Mouse (Mus musculus) midbrain, embryonic 13.5 days (tissue): Measurements from ENCODE around the gene Mark2. TPM values are rescaled to one million over a fixed set of nuclear protein-coding genes. Genes with fewer than 3 reads are reported as not detected.
A peak's percentile ranks its signal among the peaks of the same experiment; 100 is the strongest.

ENCODE experiments used
- ATAC-seq: fragments of 200-750 bp; cut with Nextera tagmentation; 2 replicates; pipeline ENCODE4 v1.8.0; 2017; ENCODE audit warnings: mild to moderate bottlenecking, moderate TSS enrichment, moderate library complexity
- H3K27ac ChIP-seq: fragments of 300-500 bp; sonication (generic); 2 replicates; pipeline ENCODE4 v1.5.1; 2015; ENCODE audit warnings: inconsistent platforms, mild to moderate bottlenecking, moderate library complexity
- H3K27me3 ChIP-seq: fragments of 300-500 bp; sonication (generic); 2 replicates; pipeline ENCODE4 v1.6.1; 2015; ENCODE audit warnings: mild to moderate bottlenecking, inconsistent platforms
- H3K36me3 ChIP-seq: fragments of 300-500 bp; sonication (generic); 2 replicates; pipeline ENCODE4 v1.6.1; 2015; ENCODE audit warnings: mild to moderate bottlenecking, inconsistent platforms
- H3K4me1 ChIP-seq: fragments of 300-500 bp; sonication (generic); replicated peaks from 2 replicates; pipeline ENCODE4 v1.6.1; 2015; ENCODE audit warnings: inconsistent platforms
- H3K4me2 ChIP-seq: fragments of 300-500 bp; sonication (generic); replicated peaks from 2 replicates; pipeline ENCODE4 v1.6.1; 2015; ENCODE audit warnings: moderate library complexity, mild to moderate bottlenecking, inconsistent platforms
- H3K4me3 ChIP-seq: fragments of 300-500 bp; sonication (generic); replicated peaks from 2 replicates; pipeline ENCODE4 v1.5.1; 2015; ENCODE audit warnings: mild to moderate bottlenecking, inconsistent platforms
- H3K9ac ChIP-seq: fragments of 300-500 bp; sonication (generic); replicated peaks from 2 replicates; pipeline ENCODE4 v1.6.1; 2015; ENCODE audit warnings: mild to moderate bottlenecking, inconsistent platforms
- H3K9me3 ChIP-seq: fragments of 300-500 bp; sonication (generic); 2 replicates; pipeline ENCODE4 v1.6.1; 2016; ENCODE audit warnings: mild to moderate bottlenecking, inconsistent platforms
- WGBS: fragments of 180-500 bp; shearing (Covaris S2); methylation state at CpG from one replicate; pipeline ENCODE4 v1.1.7; 2015; 5-methylcytosine and 5-hydroxymethylcytosine counted together
- polyA plus RNA-seq: library from polyadenylated mRNA; unstranded; fragments of >200 nt; fragmentation: Nextera tagmentation; extraction: Ambion mirVana; gene quantifications from 2 replicates; pipeline ENCODE4 v1.2.1, GENCODE M21; 2015

Gene Mark2
- polyA plus RNA-seq, 1 experiment from 2014 or later, result 47.1 TPM

DNA sequence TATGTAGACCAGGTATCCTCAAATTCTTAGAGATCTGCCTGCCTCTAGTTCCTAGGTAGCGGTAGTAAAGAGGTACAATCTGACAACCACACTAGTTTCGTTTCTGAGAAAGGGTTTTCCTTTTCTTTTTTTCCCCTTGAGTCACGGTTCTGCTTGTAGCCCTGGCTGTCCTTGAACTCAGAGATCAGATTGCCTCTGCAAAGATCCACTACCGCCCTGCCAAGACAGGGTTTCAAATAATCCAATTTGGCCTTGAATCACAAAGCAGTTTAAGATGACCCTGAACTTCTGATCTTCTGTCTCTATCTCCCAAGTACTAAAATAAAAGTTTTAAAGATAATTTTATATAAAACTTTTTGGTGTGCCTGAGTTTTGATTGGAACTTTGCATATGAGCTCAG is 23.9 kb downstream of the Mark2 start:
- H3K9ac ChIP-seq, result no peak overlapping the region

DNA sequence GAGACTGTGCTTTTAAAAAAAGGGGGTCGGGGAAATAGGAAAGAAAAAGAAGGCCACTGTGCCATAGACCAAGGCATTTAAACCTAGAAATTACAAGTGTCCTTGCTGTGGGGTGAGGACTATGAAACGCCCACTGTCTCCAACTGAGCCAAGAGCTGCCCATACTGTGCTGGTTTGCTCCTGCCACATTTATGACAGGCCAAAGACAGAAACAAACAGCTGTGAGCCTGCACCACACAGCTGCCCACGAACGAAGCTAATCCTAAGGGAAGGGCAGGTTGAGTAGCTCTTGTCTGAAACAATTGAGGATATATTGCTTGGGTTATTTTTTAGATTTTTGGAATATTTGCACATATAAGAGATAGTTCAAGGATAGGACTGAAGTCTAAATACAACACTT is 24.8 kb downstream of the Mark2 start:
- Histone ChIP-seq H3K4me3 (no peak overlapping the region), H3K9me3 (no peaks in the 10 kb centered on the region), H3K4me1 (peaks cover 11% of the 10 kb centered on the region), H3K27ac (no peak overlapping the region), H3K27me3 (no peaks in the 10 kb centered on the region), H3K4me2 (no peak overlapping the region), H3K9ac (no peak overlapping the region), H3K36me3 (no peaks in the 10 kb centered on the region)
- ATAC-seq, result no peak
- WGBS, result 89% methylated on average over 4 of the region's 4 CpGs

More for the DNA sequence above, 23.9 kb downstream of the Mark2 start:
- no peak overlapping the region for H3K4me2 ChIP-seq
- no peaks in the 10 kb centered on the region for H3K27me3 ChIP-seq
- ATAC-seq, result no peak
- no peaks in the 10 kb centered on the region for H3K36me3 ChIP-seq
- WGBS, result 91% methylated on average over 4 of the region's 4 CpGs
- H3K4me1 ChIP-seq, result peaks cover 9% of the 10 kb centered on the region
- H3K27ac ChIP-seq, result no peak overlapping the region
- H3K4me3 ChIP-seq, result no peak overlapping the region
- no peaks in the 10 kb centered on the region for H3K9me3 ChIP-seq

DNA sequence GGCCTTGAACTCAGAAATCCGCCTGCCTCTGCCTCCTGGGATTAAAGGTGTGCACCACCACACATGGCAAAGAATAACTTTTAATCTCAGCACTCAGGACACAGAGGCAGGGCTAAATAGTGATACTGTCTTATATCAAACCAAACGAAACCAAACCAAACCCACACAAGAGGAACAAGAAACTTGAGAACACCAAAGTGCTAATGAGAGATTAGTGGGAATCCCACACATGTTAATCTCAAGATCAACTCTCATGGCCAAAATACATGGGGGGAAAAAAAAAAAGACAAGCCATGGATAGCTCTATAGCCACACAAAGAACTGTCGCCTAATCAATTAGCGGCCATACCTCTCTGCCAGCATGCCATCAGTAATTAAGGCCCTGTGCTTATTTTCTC is 26.1 kb downstream of the Mark2 start:
- Histone ChIP-seq H3K27me3 (no peaks in the 10 kb centered on the region), H3K4me3 (no peak overlapping the region), H3K4me2 (no peak overlapping the region), H3K36me3 (no peaks in the 10 kb centered on the region), H3K9me3 (no peaks in the 10 kb centered on the region), H3K4me1 (peaks cover 23% of the 10 kb centered on the region), H3K9ac (no peak overlapping the region), H3K27ac (no peak overlapping the region)
- WGBS, result 83% methylated on average over 4 of the region's 4 CpGs
- no peak for ATAC-seq

DNA sequence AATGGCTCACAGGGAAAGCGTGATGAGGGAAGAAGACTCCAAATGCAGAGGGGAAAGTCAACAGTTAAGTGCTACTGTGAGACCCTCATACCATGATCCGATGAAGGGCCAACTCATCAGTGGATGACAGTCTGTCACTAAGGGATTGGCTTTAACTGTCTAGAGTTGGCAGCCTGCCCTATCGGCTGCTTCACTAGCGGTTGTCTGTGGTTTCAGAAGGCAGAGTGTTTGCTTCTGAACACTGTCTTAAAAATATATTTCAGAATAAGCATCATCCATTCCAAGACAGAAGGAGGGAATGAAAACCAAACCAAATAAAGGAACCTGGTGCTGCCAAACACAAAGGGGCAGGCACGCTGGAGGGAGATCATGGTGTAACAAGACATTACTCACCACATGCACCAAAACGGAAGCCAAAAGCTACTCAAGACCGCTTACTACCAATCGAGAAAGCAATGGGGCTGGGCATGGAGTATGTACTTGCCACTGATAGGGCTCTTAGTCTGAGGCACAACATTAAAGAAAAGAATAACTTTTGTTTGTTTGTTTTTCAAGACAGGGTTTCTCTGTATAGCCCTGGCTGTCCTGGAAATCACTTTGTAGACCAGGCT is 26.6 kb downstream of the Mark2 start:
- no peak overlapping the region for H3K4me3 ChIP-seq
- H3K36me3 ChIP-seq, result no peaks in the 10 kb centered on the region
- H3K4me2 ChIP-seq, result no peak overlapping the region
- H3K27ac ChIP-seq, result no peak overlapping the region
- peaks cover 28% of the 10 kb centered on the region for H3K4me1 ChIP-seq
- H3K9ac ChIP-seq, result no peak overlapping the region
- no peak for ATAC-seq
- H3K27me3 ChIP-seq, result no peaks in the 10 kb centered on the region
- H3K9me3 ChIP-seq, result no peaks in the 10 kb centered on the region
- WGBS, result 89% methylated on average over 8 of the region's 8 CpGs

DNA sequence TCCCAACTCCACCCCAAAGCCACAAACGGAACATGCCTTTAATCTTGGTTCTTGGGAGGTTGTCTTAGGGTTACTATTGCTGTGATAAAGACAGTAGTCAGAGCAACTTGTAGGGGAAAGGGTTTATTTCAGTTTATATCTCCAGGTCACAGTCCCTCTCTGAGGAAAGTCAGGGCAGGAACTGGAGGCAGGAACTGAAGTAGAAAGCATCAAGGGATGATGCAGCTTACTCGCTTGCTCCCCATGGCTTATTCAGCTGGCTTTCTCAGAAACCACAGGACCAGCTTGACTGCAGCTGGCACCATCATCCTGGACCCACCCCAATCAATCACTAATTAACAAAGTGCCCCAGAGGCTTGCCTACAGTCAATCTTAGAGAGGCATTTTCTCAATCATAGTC is 28.0 kb downstream of the Mark2 start:
- 86% methylated on average over 2 of the region's 2 CpGs for WGBS

DNA sequence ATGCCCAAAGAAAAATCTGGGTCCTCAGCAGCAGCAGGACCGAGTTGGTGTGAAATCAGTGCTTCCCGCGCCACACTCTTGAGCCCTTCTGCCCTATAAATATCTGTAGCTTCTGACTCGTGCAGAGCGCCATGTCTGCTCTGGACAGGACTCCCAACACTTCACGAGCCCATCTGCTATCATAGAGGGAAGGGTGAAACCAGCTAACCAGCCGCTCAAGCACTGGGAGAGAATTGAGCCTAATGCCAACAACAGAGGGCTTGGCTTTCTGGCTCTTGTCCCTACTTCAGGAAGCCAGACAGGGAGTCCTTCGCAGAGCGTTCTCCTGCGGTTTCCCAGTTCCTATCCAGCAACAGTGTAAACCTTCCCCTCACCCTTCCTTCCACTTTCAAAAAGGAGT is 30.4 kb downstream of the Mark2 start:
- Histone ChIP-seq H3K9me3 (no peaks in the 10 kb centered on the region), H3K4me1 (peaks cover 58% of the 10 kb centered on the region), H3K27ac (peak overlapping the region; percentile 30; the same call in 1 of the 2 replicates), H3K27me3 (no peaks in the 10 kb centered on the region), H3K9ac (no peak overlapping the region), H3K4me3 (no peak overlapping the region), H3K36me3 (no peaks in the 10 kb centered on the region), H3K4me2 (no peak overlapping the region)
- 38% methylated on average over 10 of the region's 10 CpGs for WGBS
- ATAC-seq, result no peak

More for the DNA sequence above, 28.0 kb downstream of the Mark2 start:
- peaks cover 38% of the 10 kb centered on the region for H3K4me1 ChIP-seq
- no peak overlapping the region for H3K27ac ChIP-seq
- H3K4me2 ChIP-seq, result no peak overlapping the region
- no peak for ATAC-seq
- H3K9me3 ChIP-seq, result no peaks in the 10 kb centered on the region
- no peak overlapping the region for H3K4me3 ChIP-seq
- no peaks in the 10 kb centered on the region for H3K27me3 ChIP-seq
- H3K9ac ChIP-seq, result no peak overlapping the region
- H3K36me3 ChIP-seq, result no peaks in the 10 kb centered on the region

DNA sequence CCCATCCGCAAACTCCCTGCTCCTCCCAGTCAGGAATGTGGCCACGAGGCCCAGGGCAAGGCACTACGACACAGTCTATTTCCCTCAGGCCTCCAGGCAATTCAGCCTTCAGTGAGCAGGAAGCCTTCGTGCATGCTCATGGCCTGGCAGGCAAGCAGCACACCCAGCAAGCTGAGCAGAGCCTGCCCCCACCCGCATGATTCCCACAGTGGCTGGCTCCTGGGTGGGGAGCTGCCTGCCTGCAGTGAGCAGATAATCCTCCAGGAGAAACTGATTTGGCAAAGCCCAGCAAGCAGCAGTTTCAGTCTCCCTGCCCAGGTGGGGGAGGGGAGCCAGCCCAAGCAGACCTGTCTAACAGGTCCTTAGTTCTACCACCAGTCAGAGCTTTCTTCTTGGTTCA is 31.0 kb downstream of the Mark2 start:
- Histone ChIP-seq H3K27me3 (no peaks in the 10 kb centered on the region), H3K27ac (no peak overlapping the region), H3K36me3 (peaks cover 2% of the 10 kb centered on the region; the same call in 1 of the 2 replicates), H3K4me3 (no peak overlapping the region), H3K4me1 (peaks cover 55% of the 10 kb centered on the region), H3K4me2 (no peak overlapping the region), H3K9me3 (no peaks in the 10 kb centered on the region), H3K9ac (0 out of 2 replicates have a peak overlapping the region, but pooled peaks have one; percentile 28)
- WGBS, result 21% methylated on average over 5 of the region's 5 CpGs
- ATAC-seq, result no peak

DNA sequence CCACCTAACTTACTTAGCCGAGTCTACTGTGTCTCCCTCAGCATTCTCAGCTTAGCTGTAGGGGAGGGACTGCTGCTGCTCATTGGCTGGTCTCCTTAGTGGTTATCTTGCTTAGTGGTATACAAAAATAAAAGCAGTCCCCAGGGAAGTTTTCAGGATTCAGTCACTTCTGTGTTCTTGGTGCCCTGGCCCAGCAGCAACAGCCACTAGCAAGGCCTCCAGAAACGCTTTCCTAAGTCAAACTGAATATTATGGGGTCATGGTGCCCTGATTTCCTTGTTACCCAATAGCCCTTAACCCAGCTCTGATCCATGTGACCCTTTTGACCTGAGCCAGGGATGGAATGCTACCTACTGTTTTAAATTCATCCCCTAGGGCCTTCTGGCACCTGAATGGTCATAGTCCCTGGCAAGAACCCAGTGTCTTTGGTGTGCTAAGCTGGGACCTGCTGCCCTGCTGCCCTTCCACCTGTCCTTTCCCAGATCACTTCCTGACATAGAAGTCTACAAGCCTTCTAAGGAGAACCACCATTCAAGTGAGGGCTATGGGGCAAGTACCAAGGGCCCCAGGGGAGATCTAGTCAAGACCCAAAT is 31.8 kb downstream of the Mark2 start:
- WGBS, result 68% methylated on average over 2 of the region's 2 CpGs
- H3K9me3 ChIP-seq, result no peaks in the 10 kb centered on the region
- H3K27ac ChIP-seq, result no peak overlapping the region
- H3K27me3 ChIP-seq, result no peaks in the 10 kb centered on the region
- no peak for ATAC-seq
- H3K4me3 ChIP-seq, result no peak overlapping the region
- no peak overlapping the region for H3K9ac ChIP-seq
- H3K36me3 ChIP-seq, result peaks cover 2% of the 10 kb centered on the region; the same call in 1 of the 2 replicates
- H3K4me1 ChIP-seq, result peaks cover 50% of the 10 kb centered on the region
- H3K4me2 ChIP-seq, result no peak overlapping the region

DNA sequence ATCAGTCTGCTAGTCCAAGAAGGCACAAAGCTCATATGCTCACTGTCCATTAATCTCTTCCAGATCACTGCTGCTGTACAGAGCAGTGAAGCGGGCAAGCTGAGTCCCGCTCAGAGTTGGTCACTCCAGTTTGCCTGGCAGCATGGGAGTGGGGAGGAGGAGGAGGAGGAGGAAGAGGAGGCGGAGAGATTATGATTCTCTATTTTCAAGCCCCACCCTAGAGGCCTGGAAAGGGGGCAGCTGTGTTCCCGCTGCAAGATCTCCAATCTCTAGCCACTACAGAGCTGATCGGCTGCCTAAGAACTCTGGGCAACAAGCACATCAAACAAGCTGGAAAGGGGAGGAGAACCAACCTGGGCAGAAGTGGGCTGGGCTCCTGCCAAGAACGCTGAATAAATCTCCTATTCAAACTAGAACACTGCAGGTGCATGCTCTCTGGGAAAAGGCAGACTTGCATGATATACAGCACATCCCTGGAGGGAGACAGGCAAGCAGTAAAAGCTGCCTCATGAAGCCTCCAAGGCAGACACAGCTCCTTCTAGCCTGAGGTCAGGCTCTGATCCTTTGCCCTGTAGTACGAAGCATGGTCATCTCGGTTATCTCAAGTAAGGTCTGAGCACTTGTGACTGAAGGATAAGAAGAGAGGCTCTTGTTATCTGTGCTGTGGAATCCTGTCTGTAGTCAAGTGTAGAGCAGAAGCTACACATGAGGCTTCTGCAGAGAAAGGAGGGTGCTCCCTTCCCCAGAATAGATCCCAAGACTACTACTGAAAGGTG is 33.5 kb downstream of the Mark2 start:
- peaks cover 50% of the 10 kb centered on the region for H3K4me1 ChIP-seq
- H3K9ac ChIP-seq, result no peak overlapping the region
- H3K36me3 ChIP-seq, result peaks cover 2% of the 10 kb centered on the region; the same call in 1 of the 2 replicates
- H3K27me3 ChIP-seq, result no peaks in the 10 kb centered on the region
- 0 out of 2 replicates have a peak, but pooled peaks have one; percentile 34 for ATAC-seq
- 57% methylated on average over 8 of the region's 8 CpGs for WGBS
- H3K4me2 ChIP-seq, result no peak overlapping the region
- no peaks in the 10 kb centered on the region for H3K9me3 ChIP-seq
- peak overlapping the region; percentile 31; the same call in 1 of the 2 replicates for H3K27ac ChIP-seq
- no peak overlapping the region for H3K4me3 ChIP-seq

DNA sequence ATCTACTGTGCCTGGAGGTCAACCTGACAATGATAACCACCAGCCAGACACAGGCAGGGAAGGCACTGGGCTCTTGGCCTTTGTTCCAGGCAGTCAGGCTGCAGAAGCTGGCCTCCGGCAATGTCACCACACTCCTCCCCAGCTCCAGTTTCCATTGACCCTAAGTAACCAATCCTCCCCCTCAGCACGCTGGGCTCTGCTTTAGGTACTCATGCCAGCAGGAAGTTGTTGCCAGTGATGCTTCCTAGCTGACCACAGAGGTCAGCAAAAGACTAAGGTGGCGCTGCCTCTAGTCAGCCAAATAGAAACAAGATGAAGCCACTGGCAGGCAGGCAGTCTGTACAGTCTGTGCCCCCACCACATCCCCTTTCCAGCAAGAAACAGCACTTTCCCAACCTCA is 34.7 kb downstream of the Mark2 start:
- Histone ChIP-seq H3K9me3 (no peaks in the 10 kb centered on the region), H3K27ac (no peak overlapping the region), H3K4me2 (no peak overlapping the region), H3K4me1 (peaks cover 49% of the 10 kb centered on the region), H3K27me3 (no peaks in the 10 kb centered on the region), H3K4me3 (no peak overlapping the region), H3K36me3 (peaks cover 5% of the 10 kb centered on the region; the same call in 1 of the 2 replicates), H3K9ac (no peak overlapping the region)
- no peak for ATAC-seq
- WGBS, result 83% methylated on average over 3 of the region's 3 CpGs

DNA sequence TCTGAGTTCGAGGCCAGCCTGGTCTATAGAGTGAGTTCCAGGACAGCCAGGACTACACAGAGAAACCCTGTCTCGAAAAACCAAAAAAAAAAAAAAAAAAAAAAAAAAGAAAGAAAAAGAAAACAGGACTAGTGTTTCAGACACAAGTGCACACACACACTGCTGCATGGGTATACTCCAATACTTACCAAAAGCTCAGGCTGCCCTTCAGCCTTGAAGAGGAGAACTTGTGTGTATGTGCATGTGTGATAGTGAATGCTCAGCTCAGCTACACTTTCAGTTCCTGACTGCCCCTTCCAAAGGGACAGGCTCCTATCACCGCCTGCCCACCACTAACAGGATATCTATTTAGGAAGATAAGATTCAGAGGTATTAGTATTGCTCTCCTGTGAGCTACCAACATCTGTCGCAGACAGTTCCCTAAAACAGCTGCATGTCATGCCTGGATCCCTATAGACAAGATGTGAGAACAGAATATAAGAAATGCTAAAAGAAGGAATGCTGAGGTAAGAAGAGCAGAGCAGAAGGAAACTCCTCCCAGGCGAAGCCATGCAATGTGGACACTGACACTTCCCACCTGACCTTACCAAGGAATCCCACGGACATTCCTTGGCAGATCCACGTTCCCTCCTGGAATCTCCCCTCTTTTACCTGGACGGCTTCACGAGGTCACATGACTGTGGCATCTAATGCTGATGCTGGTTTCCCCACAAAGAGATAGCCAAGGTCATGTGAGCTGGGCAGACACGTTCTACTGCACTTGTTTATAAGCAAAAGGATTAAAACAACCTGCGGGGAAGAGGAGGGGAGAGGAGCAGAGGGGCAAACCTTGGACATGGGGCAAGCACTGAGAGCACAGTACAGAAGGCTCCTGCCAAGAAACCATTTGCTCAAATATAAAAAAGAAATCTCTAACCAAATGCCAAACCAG is 36.0 kb downstream of the Mark2 start:
- no peaks in the 10 kb centered on the region for H3K9me3 ChIP-seq
- no peak for ATAC-seq
- H3K36me3 ChIP-seq, result peaks cover 5% of the 10 kb centered on the region; the same call in 1 of the 2 replicates
- no peaks in the 10 kb centered on the region for H3K27me3 ChIP-seq
- H3K4me3 ChIP-seq, result no peak overlapping the region
- no peak overlapping the region for H3K27ac ChIP-seq
- peaks cover 37% of the 10 kb centered on the region for H3K4me1 ChIP-seq
- no peak overlapping the region for H3K4me2 ChIP-seq
- H3K9ac ChIP-seq, result no peak overlapping the region
- 84% methylated on average over 11 of the region's 11 CpGs for WGBS
